Mouse (Mus musculus): ENCODE measurements around the gene Arid1b.

Arid1b gene

DNA sequence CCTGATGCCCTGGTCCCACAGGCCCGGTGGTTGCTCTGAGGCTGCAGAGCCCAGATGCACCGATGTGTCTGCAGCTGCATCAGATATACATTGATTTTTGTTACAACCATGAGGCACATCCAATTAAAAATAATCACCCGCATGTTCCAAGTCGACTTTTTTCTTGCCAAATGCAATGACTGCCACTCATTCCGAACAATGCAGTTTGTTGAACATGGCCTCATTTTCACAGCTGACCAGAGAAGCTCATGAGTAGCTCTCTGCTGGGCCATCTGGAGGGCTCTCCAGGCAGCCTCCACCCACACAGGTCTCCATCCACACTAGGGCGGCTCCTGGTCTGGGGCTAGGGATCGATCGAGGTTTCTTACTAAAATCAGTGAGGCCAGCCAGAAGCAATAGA, 378.8 kb downstream of the Arid1b start:
- no peak for DNase-seq (ENCODE audit: low read depth, low spot score)

DNA sequence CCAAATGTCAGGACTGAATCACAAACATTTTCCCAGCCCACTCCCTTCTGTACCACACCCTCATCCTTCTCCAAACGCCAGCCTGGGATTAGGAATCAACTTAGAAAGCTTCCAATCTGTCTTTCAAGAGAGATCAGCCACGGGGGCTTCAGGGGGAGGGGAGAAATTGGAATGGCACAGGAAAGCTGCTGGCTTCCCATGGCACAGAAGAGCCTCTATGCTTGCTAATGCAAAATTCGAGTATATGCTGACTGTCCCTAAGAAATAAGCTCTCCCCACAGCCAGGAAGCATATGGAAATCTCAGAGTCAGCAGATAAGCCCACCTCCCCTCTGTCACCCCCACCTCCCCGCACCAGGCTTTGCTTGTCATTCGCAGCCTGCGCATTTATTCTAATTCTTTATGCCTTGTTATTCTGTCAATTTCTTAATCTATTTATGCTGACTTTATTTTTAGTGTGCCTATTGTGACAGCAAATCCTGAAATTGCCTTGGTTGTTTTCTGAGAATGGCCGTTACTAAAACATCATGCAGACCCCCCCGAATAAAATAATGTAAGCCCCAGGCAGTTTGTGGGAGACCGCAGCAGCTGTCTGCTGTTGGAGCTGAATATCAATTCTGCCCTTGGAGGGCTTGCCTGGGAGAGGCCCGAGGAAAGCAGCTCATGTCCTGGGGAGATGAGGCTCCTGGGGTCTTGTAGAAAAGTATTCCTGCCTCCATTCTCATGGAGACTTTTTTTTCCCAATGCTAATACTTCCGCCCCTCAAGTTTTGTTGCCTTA, 383.2 kb downstream of the Arid1b start:
- no peak for DNase-seq (ENCODE audit: low read depth, low spot score)

DNA sequence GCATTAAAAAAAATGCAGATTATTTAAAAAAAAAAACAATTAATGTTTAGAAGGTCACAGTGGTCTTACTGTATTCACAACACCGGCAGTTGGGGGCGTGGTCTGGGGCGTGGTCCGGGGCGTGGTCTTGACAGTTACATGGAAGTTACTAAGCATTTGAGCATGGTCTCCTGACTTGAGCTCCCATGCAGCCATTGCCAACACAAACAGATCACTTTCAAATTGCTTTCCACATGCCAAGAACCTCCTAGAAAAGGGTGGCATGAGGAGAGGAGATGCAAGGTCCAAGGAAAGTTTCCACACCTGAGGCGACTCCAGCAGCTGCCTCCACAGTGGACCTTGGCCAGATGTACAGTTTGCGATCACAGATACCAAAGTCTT, 383.8 kb downstream of the Arid1b start:
- DNase-seq (ENCODE audit: low read depth, low spot score) = peak; percentile 9

- DNase-seq (ENCODE audit: low read depth, low spot score) = no peak
These were observed 391.6 kb downstream of the Arid1b start for GRCm38 (mm10) chr17:5385694-5386093.

DNA sequence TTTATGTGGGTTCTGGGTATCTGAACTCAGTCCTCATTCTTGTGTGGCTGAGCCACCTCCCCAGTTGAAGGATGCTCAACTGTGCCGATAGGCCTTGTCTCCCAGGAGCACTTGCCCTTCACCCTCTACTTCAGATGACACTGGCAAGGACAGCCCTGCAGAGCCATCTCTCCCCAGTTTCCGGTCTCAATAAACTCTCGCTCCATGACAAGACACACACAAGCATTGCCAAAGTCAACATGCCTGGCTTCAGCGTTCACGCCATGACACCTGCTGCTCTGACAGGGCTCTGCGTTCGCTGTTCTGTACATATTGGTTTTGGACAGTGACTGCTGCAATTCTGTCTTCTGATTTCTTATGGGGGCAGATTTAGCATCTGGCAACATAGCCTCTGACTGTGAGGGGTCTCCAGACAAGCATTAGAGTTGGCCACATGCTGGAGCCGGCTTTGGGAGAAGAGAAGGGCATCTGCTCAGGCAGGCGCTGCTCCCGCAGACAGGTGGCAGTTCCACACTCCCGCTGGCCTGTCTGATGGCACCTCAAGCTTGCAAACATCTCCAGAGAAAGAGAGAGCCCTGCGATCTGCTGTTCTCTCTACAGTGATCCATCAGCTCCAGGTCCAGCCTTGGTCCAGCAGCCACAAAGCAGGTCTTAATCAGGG, 392.9 kb downstream of the Arid1b start:
- DNase-seq (ENCODE audit: low read depth, low spot score) = no peak

DNA sequence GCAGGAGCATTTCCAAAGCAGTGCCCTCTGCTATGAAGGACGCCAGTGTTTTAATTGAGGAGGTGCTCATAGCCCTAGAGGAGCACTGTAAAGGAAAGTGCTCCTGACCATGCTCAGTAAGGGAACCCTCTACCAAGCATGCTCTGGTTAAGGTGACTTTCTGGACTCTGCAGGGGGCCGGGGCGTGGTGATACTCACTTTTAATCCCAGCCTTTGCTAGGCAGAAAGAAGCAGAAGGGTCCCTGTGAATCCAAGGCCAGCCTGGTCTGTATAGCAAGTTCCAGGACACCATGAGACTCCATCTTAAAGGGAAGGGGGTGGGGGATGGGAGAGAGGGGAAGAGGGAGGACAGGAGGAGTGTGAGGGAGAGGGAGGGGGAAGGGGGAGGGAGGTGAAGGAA, 394.2 kb downstream of the Arid1b start:
- DNase-seq (ENCODE audit: low read depth, low spot score) = no peak

DNA sequence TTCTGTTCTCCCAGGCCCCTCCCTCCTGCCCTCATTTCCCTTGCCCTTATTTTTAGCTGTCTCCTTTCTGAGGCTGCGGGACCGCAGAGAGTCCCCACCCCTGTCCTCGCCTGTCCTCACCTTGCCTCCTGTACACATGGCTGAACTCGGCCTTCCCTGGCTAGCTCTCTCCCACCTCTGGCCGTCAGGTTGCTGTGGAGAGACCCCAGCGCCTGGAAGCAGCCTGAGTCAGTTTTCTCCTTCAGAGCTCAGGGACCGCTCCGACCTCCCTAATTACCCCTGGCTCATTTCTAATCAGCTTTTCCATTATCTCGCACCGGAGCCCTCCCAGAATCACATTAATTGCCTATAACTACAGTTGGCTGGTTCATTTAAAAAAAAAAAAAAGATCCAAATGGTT, 396.6 kb downstream of the Arid1b start:
- DNase-seq (ENCODE audit: low read depth, low spot score) = no peak

- no peak for DNase-seq (ENCODE audit: low read depth, low spot score)
These were observed 401.5 kb downstream of the Arid1b start for GRCm38 (mm10) chr17:5395454-5396205.

- no peak for DNase-seq (ENCODE audit: low read depth, low spot score)
These were observed 402.1 kb downstream of the Arid1b start for GRCm38 (mm10) chr17:5396213-5396612.
